Mouse (Mus musculus) cortical plate, adult 2 months (tissue): ENCODE measurements around the gene Gcn1l1.

Source experiments
- CTCF ChIP-seq: fragments of 200-500 bp; IDR thresholded peaks from 2 replicates; pipeline ENCODE4 v1.5.1; 2011; ENCODE audit warnings: mild to moderate bottlenecking, control low read depth, low read length; ENCODE audit not compliant: insufficient read depth; ENCODE audit errors: extremely low read depth
- POLR2A ChIP-seq: fragments of 200-500 bp; IDR thresholded peaks from 2 replicates; pipeline ENCODE4 v1.6.1; 2011; ENCODE audit warnings: mild to moderate bottlenecking, low read length, control low read depth; ENCODE audit not compliant: insufficient read depth; ENCODE audit errors: extremely low read depth

- TF ChIP-seq CTCF, result no peak
- no peak for TF ChIP-seq POLR2A
Measured at GRCm38 (mm10) chr5:115544655-115545185, 20.3 kb upstream of the Gcn1l1 start.
